ENCODE assay signal across 9 mouse cellular contexts in genomic region chr2:126520828-126521227, GRCm38 (mm10). TPM values are rescaled to one million over a fixed set of nuclear protein-coding genes. Genes with fewer than 3 reads are reported as not detected.
DNase-seq lines count a peak whose midpoint lies in the region; ATAC-seq and TF ChIP-seq lines count a peak whose summit lies in the region.
"Had no signal": no experiment of that assay in that cellular context is flagged by ENCODE, and none has a peak within 500 bp of the region (broad histone marks: within the 10 kb centered on the region; RNA-seq: fewer than 3 reads in every experiment).

No protein-coding gene starts in this region.

- H3K4me2 ChIP-seq in hindbrain, embryonic 11.5 days (replicated peaks; ENCODE audit: low read depth, low read length), result no peak overlapping the region
- H3K4me2 ChIP-seq in heart, embryonic 11.5 days, result no peak overlapping the region
- H3K4me2 ChIP-seq: liver, embryonic 13.5 days had no signal

- DNase-seq in hindbrain, embryonic 11.5 days (ENCODE audit: low spot score), result peak; percentile 59
- no peak for DNase-seq in hindbrain, embryonic 10.5 days (ENCODE audit: low spot score)
- DNase-seq in 416B (ENCODE audit: low read depth) (peak; percentile 86), Patski (ENCODE audit: low read depth, low spot score) (no peak)
- DNase-seq in forelimb bud, embryonic 11.5 days (ENCODE audit: low read depth, low spot score), result peak; percentile 59
- DNase-seq in skeletal muscle tissue, adult 2 months (ENCODE audit: low read depth, low spot score), result peak; percentile 36
- no peak for DNase-seq in spleen, adult 12 weeks (ENCODE audit: low spot score)
- DNase-seq: liver, embryonic 13.5 days had no signal

- 17% methylated on average over 7 of the region's 7 CpGs for WGBS in hindbrain, embryonic 11.5 days
- WGBS in hindbrain, embryonic 10.5 days, result 16% methylated on average over 7 of the region's 7 CpGs
- 14% methylated on average over 7 of the region's 7 CpGs for WGBS in heart, embryonic 11.5 days (ENCODE audit: insufficient replicate concordance)

- in situ Hi-C loops in Patski (cut with MboI; ENCODE audit: low pct_unique_long_range_greater_than_20kb), result loop anchor here (10.0 kb wide), 1 partner anchor 156 kb away; no protein-coding TSS in a partner anchor

- no peak overlapping the region for H3K9ac ChIP-seq in hindbrain, embryonic 11.5 days (ENCODE audit: low read depth, low read length)
- no peak overlapping the region for H3K9ac ChIP-seq in heart, embryonic 11.5 days (ENCODE audit: low read depth, low read length)
- H3K9ac ChIP-seq: liver, embryonic 13.5 days had no signal

- peak; percentile 56 for TF ChIP-seq CTCF in Patski (IDR thresholded peaks at IDR 0.05)

- no peaks in the 10 kb centered on the region for H3K27me3 ChIP-seq in hindbrain, embryonic 11.5 days (ENCODE audit: control insufficient read depth, insufficient read depth, low read length)
- no peaks in the 10 kb centered on the region for H3K27me3 ChIP-seq in hindbrain, embryonic 10.5 days (ENCODE audit: insufficient read depth, poor library complexity, severe bottlenecking)
- peaks cover 7% of the 10 kb centered on the region for H3K27me3 ChIP-seq in Patski
- H3K27me3 ChIP-seq in heart, embryonic 11.5 days (ENCODE audit: control insufficient read depth, insufficient read depth, low read length), result no peaks in the 10 kb centered on the region
- H3K27me3 ChIP-seq: liver, embryonic 13.5 days had no signal

- POLR2A ChIA-PET in Patski (lab: Charles Lee), result no interaction called here

- H3K4me1 ChIP-seq in hindbrain, embryonic 11.5 days (replicated peaks; ENCODE audit: control insufficient read depth, insufficient read depth, low read length), result no peaks in the 10 kb centered on the region
- no peaks in the 10 kb centered on the region for H3K4me1 ChIP-seq in hindbrain, embryonic 10.5 days (replicated peaks)
- H3K4me1 ChIP-seq in heart, embryonic 11.5 days (ENCODE audit: control insufficient read depth, insufficient read depth, low read length), result no peaks in the 10 kb centered on the region

- H3K27ac ChIP-seq in hindbrain, embryonic 11.5 days (ENCODE audit: low read depth, low read length), result no peak overlapping the region
- H3K27ac ChIP-seq in hindbrain, embryonic 10.5 days, result no peak overlapping the region
- no peak overlapping the region for H3K27ac ChIP-seq in heart, embryonic 11.5 days (ENCODE audit: low read depth, low read length)
- H3K27ac ChIP-seq: liver, embryonic 13.5 days had no signal

- peak; percentile 61; the same call in 1 of the 2 replicates for ATAC-seq in hindbrain, embryonic 11.5 days (ENCODE audit: low FRiP score)
- ATAC-seq in Patski, result no peak
- ATAC-seq in heart, embryonic 11.5 days (replicated peaks; ENCODE audit: insufficient number of reproducible peaks, low FRiP score, low TSS enrichment), result no peak

- CTCF ChIA-PET in Patski (lab: Charles Lee), result interaction anchor here (1.2 kb wide), 1 partner anchor 20 kb away, joined by 3 read pairs; the partner anchor contains the start of gene Atp8b4

- H3K9me3 ChIP-seq in hindbrain, embryonic 11.5 days (ENCODE audit: control insufficient read depth, low read length), result no peaks in the 10 kb centered on the region
- H3K9me3 ChIP-seq in hindbrain, embryonic 10.5 days, result no peaks in the 10 kb centered on the region
- H3K9me3 ChIP-seq in heart, embryonic 11.5 days (replicated peaks; ENCODE audit: control insufficient read depth, low read length), result no peaks in the 10 kb centered on the region
- H3K9me3 ChIP-seq: liver, embryonic 13.5 days had no signal

- H3K4me3 ChIP-seq in hindbrain, embryonic 11.5 days (ENCODE audit: low read depth, low read length), result no peak overlapping the region
- H3K4me3 ChIP-seq in hindbrain, embryonic 10.5 days, result no peak overlapping the region
- H3K4me3 ChIP-seq in heart, embryonic 11.5 days (ENCODE audit: low read depth, low read length), result no peak overlapping the region
- H3K4me3 ChIP-seq: liver, embryonic 13.5 days had no signal

- H3K36me3 ChIP-seq in hindbrain, embryonic 11.5 days (ENCODE audit: control insufficient read depth, insufficient read depth, low read length), result no peaks in the 10 kb centered on the region
- H3K36me3 ChIP-seq in hindbrain, embryonic 10.5 days, result no peaks in the 10 kb centered on the region
- no peaks in the 10 kb centered on the region for H3K36me3 ChIP-seq in heart, embryonic 11.5 days (ENCODE audit: control insufficient read depth, insufficient read depth, low read length)
- H3K36me3 ChIP-seq: liver, embryonic 13.5 days had no signal

RNA-seq across cellular contexts. Expression of gene Atp8b4, which starts 20.4 kb away (rescaled TPM):
- polyA plus RNA-seq in hindbrain, embryonic 11.5 days (2014; fragmentation: Nextera tagmentation; extraction: Ambion mirVana), result 0.06 TPM in 1 of 2 replicates, not detected in the other
- polyA plus RNA-seq in hindbrain, embryonic 10.5 days (2016; fragmentation: Nextera tagmentation; extraction: Ambion mirVana), result 0.09 and 0.17 TPM in 2 replicates
- 0.03 TPM for polyA plus RNA-seq in Patski (2021)
- 0.17 and 0.25 TPM in 2 replicates for polyA plus RNA-seq in heart, embryonic 11.5 days (2014; fragmentation: Nextera tagmentation; extraction: Ambion mirVana)

RNA-seq across cellular contexts. Expression of gene Slc27a2, which starts 31.4 kb away (rescaled TPM):
- 0.51 and 0.71 TPM in 2 replicates for polyA plus RNA-seq in hindbrain, embryonic 11.5 days (2014; fragmentation: Nextera tagmentation; extraction: Ambion mirVana)
- 0.58 and 1.4 TPM in 2 replicates for polyA plus RNA-seq in hindbrain, embryonic 10.5 days (2016; fragmentation: Nextera tagmentation; extraction: Ambion mirVana)
- polyA plus RNA-seq in Patski (2021), result not detected
- polyA plus RNA-seq in heart, embryonic 11.5 days (2014; fragmentation: Nextera tagmentation; extraction: Ambion mirVana), result 0.42 and 1.4 TPM in 2 replicates

Comparison
In these comparisons a context has a peak if more than half of its experiments do, and no peak if none do; other contexts are left out.
1. DNase-seq: peak in hindbrain, embryonic 11.5 days (single experiment), 416B (single experiment), forelimb bud, embryonic 11.5 days (single experiment) and skeletal muscle tissue, adult 2 months (single experiment); none in hindbrain, embryonic 10.5 days (single experiment), Patski (single experiment) and spleen, adult 12 weeks (single experiment).